Mouse (Mus musculus) lung, postnatal 10 days (tissue): ENCODE measurements around the gene 4931429L15Rik.
A peak's percentile ranks its signal among the peaks of the same experiment; 100 is the strongest.
"Not testable (repeated sequence)": the region's sequence is repeated elsewhere in the genome, so short reads cannot be mapped to it uniquely, and the experiment has no call there.

ENCODE experiments used
- DNase-seq: peaks from one replicate; pipeline ENCODE4 v3.0.0; 2021

Gene 4931429L15Rik

GRCm38 (mm10) chr9:46319886-46320285, at the start of gene 4931429L15Rik:
4931429L15Rik (minus strand) TSS chr9:46319986.
- not testable (repeated sequence) for DNase-seq

GRCm38 (mm10) chr9:46362459-46362858, 42.7 kb upstream of the 4931429L15Rik start:
- DNase-seq: no peak

- no peak for DNase-seq
Measured at GRCm38 (mm10) chr9:46361461-46362111, 41.8 kb upstream of the 4931429L15Rik start.

- DNase-seq: peak; percentile 69
Measured at GRCm38 (mm10) chr9:46353992-46354391, 34.2 kb upstream of the 4931429L15Rik start.

- DNase-seq: peak; percentile 47
Measured at GRCm38 (mm10) chr9:46353330-46353724, 33.5 kb upstream of the 4931429L15Rik start.

- DNase-seq: no peak
Measured at GRCm38 (mm10) chr9:46352651-46353329, 33.0 kb upstream of the 4931429L15Rik start.

GRCm38 (mm10) chr9:46350451-46350981, 30.7 kb upstream of the 4931429L15Rik start:
- DNase-seq: peak; percentile 48

- no peak for DNase-seq
Measured at GRCm38 (mm10) chr9:46345887-46346665, 26.3 kb upstream of the 4931429L15Rik start.

GRCm38 (mm10) chr9:46339051-46339652, 19.4 kb upstream of the 4931429L15Rik start:
- DNase-seq: no peak

- DNase-seq: no peak
Measured at GRCm38 (mm10) chr9:46338384-46338783, 18.6 kb upstream of the 4931429L15Rik start.

- DNase-seq: peak; percentile 45
Measured at GRCm38 (mm10) chr9:46337852-46338291, 18.1 kb upstream of the 4931429L15Rik start.

- DNase-seq: no peak
Measured at GRCm38 (mm10) chr9:46337331-46337730, 17.5 kb upstream of the 4931429L15Rik start.

GRCm38 (mm10) chr9:46336294-46336693, 16.5 kb upstream of the 4931429L15Rik start:
- DNase-seq: not testable (repeated sequence)

- DNase-seq: no peak
Measured at GRCm38 (mm10) chr9:46335461-46335995, 15.7 kb upstream of the 4931429L15Rik start.

- DNase-seq: no peak
Measured at GRCm38 (mm10) chr9:46334471-46335025, 14.8 kb upstream of the 4931429L15Rik start.

GRCm38 (mm10) chr9:46331301-46331700, 11.5 kb upstream of the 4931429L15Rik start:
- no peak for DNase-seq

GRCm38 (mm10) chr9:46330586-46330895, 10.8 kb upstream of the 4931429L15Rik start:
- DNase-seq: no peak

GRCm38 (mm10) chr9:46329801-46330585, 10.2 kb upstream of the 4931429L15Rik start:
- DNase-seq: no peak

GRCm38 (mm10) chr9:46329250-46329648, 9.5 kb upstream of the 4931429L15Rik start:
- peak; percentile 39 for DNase-seq

GRCm38 (mm10) chr9:46328572-46329249, 8.9 kb upstream of the 4931429L15Rik start:
- DNase-seq: peak; percentile 42
